Mouse (Mus musculus): ENCODE results near the gene Impg2. TPM values are rescaled to one million over a fixed set of nuclear protein-coding genes. Genes with fewer than 3 reads are reported as not detected.

Impg2 gene
- total RNA-seq, 2 experiments from 2014 or later, result 0.05 to 0.08 TPM

- intact Hi-C loops (cut with DNase I), result no loop called here
- no peak for DNase-seq (ENCODE audit: low spot score)
Measured at GRCm38 (mm10) chr16:56298248-56298647, 94.1 kb downstream of the Impg2 start.

DNA sequence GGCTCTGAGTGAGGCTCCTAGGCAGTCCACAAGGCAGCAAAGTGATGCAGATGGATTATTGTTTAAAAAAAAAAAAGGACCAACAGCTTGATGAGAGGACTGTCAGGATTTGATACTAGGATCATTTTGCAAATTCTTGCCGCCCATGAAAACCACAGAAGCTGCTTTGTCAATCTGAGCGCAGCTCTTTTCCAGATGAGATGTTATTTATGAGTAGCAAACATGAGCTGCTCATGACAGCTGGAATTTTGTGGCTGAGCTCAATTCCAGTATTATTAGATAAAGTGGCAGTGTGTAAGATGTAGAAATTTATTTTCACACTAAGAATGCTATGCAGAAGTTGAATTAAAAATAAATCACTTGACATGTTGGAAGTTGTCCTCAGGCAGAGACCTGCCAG is 94.7 kb downstream of the Impg2 start:
- intact Hi-C loops (cut with DNase I), result no loop called here
- no peak for DNase-seq (ENCODE audit: low spot score)

GRCm38 (mm10) chr16:56302996-56303395 is 98.9 kb downstream of the Impg2 start:
- intact Hi-C loops (cut with DNase I), result no loop called here
- no peak for DNase-seq (ENCODE audit: low spot score)

- intact Hi-C loops (cut with DNase I), result no loop called here
- no peak for DNase-seq (ENCODE audit: low spot score)
Measured at GRCm38 (mm10) chr16:56304167-56304566, 100.1 kb downstream of the Impg2 start.

- intact Hi-C loops (cut with DNase I), result no loop called here
- DNase-seq (ENCODE audit: low spot score), result no peak
Measured at GRCm38 (mm10) chr16:56307575-56307974, 103.5 kb downstream of the Impg2 start.

DNA sequence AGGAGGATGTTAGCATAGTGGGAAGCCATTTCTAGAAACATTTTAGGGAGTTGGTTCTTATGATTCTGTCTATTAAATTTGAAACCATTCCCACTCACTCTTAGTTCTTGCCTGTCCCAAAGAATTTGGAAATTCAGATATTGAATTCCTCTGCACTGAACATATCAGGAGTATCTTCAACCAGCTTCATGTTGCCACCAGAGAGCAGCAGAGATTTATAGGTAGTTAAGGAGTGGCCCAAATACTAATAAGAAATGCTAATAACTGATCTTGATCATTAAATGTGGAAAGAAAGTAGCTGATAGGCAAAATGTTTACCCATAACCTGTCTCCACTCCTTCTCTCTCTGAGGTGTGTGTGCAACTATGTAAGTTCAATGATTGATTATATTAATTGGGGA is 107.2 kb downstream of the Impg2 start:
- intact Hi-C loops (cut with DNase I), result loop anchor here (5.0 kb wide), 1 partner anchor 191 kb away; no protein-coding TSS in a partner anchor
- no peak for DNase-seq (ENCODE audit: low spot score)

Other genes with a start within 250 kb of the Impg2 start
- 100 to 1,000 TPM; 504 to 557 TPM for gene Rpl24, start 238.0 kb upstream of the Impg2 start, total RNA-seq (2021)
- 10 to 100 TPM in 1 of 2 experiments, 1 to 10 TPM in 1; 9.7 to 11.4 TPM for gene Zbtb11, start 230.4 kb upstream of the Impg2 start, total RNA-seq (2021)
- gene Pcnp, start 174.6 kb upstream of the Impg2 start, total RNA-seq (2021), result 10 to 100 TPM; 49.3 to 56.8 TPM
- gene Trmt10c, start 166.5 kb upstream of the Impg2 start, total RNA-seq (2021), result 10 to 100 TPM; 11.0 to 11.3 TPM
- gene Senp7, start 156.0 kb upstream of the Impg2 start, total RNA-seq (2021), result 10 to 100 TPM; 15.8 to 18.0 TPM

All from heart, postnatal 25 days (tissue).